Mouse (Mus musculus): ENCODE measurements around the gene Fxyd1.

DNA sequence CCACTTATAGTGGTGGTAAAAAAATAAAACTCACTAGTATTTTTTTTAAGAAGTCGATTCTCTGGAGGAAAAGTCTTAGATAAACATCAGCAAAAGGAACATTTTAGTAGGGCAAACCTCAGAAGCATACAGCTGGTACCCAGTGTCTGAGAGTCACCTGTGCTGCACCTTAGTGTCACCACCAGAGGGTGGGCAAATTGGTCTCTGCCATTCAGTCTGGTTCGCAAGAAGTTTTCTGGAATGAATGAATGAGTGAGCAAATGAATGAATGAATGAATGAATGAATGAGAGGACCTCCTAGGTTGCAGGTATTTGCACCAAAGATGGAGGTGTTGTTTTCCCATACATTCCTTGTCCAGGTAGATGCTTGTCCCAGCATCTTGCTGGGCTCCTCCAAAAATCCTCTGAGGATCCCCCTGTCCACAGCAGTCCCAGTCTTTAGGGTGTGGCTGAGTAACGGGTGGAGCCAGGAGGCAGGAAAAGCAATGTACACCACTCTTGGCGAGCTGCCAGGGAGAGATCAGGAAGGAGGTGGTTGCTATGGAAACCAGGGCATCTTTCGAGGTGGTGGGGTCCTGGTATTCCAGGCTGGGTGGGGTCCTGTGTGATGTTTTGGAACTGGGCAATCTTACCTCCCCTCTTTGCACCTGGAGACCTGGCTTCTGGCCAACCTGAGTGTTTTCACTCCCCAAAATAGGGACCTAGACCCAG is 7.7 kb downstream of the Fxyd1 start:
- TF ChIP-seq CTCF (IDR thresholded peaks at IDR 0.05 in 2 of 3, conservative IDR thresholded peaks at IDR 0.05 in 1 of 3; ENCODE audit: control insufficient read depth in 1 of 3, insufficient read depth in 1 of 3, low read depth in 2 of 3, low read length in 3 of 3, poor library complexity in 1 of 3, severe bottlenecking in 1 of 3) (no peak), EP300 (IDR thresholded peaks at IDR 0.05; ENCODE audit: low read depth in 1 of 2, low read length in 2 of 2) (no peak), NRF1 (IDR thresholded peaks at IDR 0.05; ENCODE audit: insufficient read depth, low read depth, low read length, poor library complexity, severe bottlenecking) (no peak)

Measured in MEL (cell line).